Mouse (Mus musculus) midbrain, embryonic 14.5 days (tissue): ENCODE data around the gene Gm9780. TPM values are rescaled to one million over a fixed set of nuclear protein-coding genes. Genes with fewer than 3 reads are reported as not detected.
"Not testable (repeated sequence)": the region's sequence is repeated elsewhere in the genome, so short reads cannot be mapped to it uniquely, and the experiment has no call there.

Source experiments
- ATAC-seq: fragments of 200-750 bp; cut with Nextera tagmentation; 2 replicates; pipeline ENCODE4 v1.8.0; 2017; ENCODE audit warnings: moderate number of reproducible peaks, moderate library complexity; ENCODE audit not compliant: low FRiP score, low TSS enrichment
- DNase-seq: peaks from one replicate; pipeline ENCODE4 v3.0.0-alpha.2; 2015
- H3K27ac ChIP-seq: fragments of 300-500 bp; sonication (generic); replicated peaks from 2 replicates; pipeline ENCODE4 v1.5.1; 2014; ENCODE audit warnings: mild to moderate bottlenecking, low read depth, low read length, moderate library complexity
- H3K27me3 ChIP-seq: fragments of 300-500 bp; sonication (generic); 2 replicates; pipeline ENCODE4 v1.6.1; 2014; ENCODE audit warnings: low read length, control low read depth, mixed read lengths; ENCODE audit not compliant: control insufficient read depth, insufficient read depth
- H3K36me3 ChIP-seq: fragments of 300-500 bp; sonication (generic); 2 replicates; pipeline ENCODE4 v1.6.1; 2014; ENCODE audit warnings: low read length, control low read depth; ENCODE audit not compliant: control insufficient read depth, insufficient read depth
- H3K4me1 ChIP-seq: fragments of 300-500 bp; sonication (generic); 2 replicates; pipeline ENCODE4 v1.6.1; 2014; ENCODE audit warnings: mild to moderate bottlenecking, antibody characterized with exemption, low read length, control low read depth; ENCODE audit not compliant: control insufficient read depth, insufficient read depth
- H3K4me2 ChIP-seq: fragments of 300-500 bp; sonication (generic); 2 replicates; pipeline ENCODE4 v1.6.1; 2014; ENCODE audit warnings: mild to moderate bottlenecking, low read length, moderate library complexity
- H3K4me3 ChIP-seq: fragments of 300-500 bp; sonication (generic); replicated peaks from 2 replicates; pipeline ENCODE4 v1.5.1; 2014; ENCODE audit warnings: low read depth, low read length
- H3K9ac ChIP-seq: fragments of 300-500 bp; sonication (generic); replicated peaks from 2 replicates; pipeline ENCODE4 v1.6.1; 2014; ENCODE audit warnings: mild to moderate bottlenecking, low read length, moderate library complexity
- H3K9me3 ChIP-seq: fragments of 300-500 bp; sonication (generic); 2 replicates; pipeline ENCODE4 v1.6.1; 2016; ENCODE audit warnings: low read length, control low read depth, mixed read lengths; ENCODE audit not compliant: control insufficient read depth
- WGBS: fragments of 180-500 bp; shearing (Covaris S2); extraction: QIAGEN DNeasy Blood & Tissue Kit; methylation state at CpG from one replicate; pipeline ENCODE4 v1.1.7; 2014; 5-methylcytosine and 5-hydroxymethylcytosine counted together
- polyA plus RNA-seq: library from polyadenylated mRNA; unstranded; fragments of >200 nt; fragmentation: Nextera tagmentation; extraction: Ambion mirVana; gene quantifications from 2 replicates; pipeline ENCODE4 v1.2.1, GENCODE M21; 2014

Gene Gm9780
- 1.8 and 3.9 TPM in 2 replicates for polyA plus RNA-seq

- not testable (repeated sequence) for H3K27me3 ChIP-seq
These were observed at the start of gene Gm9780 for GRCm38 (mm10) chr14:26042611-26043010. Gene Gm9780 (minus strand): TSS chr14:26042711.

GRCm38 (mm10) chr14:26081997-26082396 lies 39.5 kb upstream of the Gm9780 start, which contains the start of gene Cphx3:
Gene Cphx3 (plus strand): TSS chr14:26082297.
- H3K4me3 ChIP-seq, H3K36me3 ChIP-seq, H3K4me1 ChIP-seq, ATAC-seq, DNase-seq, H3K27ac ChIP-seq, H3K27me3 ChIP-seq, H3K4me2 ChIP-seq, H3K9ac ChIP-seq, H3K9me3 ChIP-seq: not testable (repeated sequence)
- WGBS: no CpG with 5 or more reads among the region's 1 CpGs

More at GRCm38 (mm10) chr14:26042611-26043010, at the start of gene Gm9780:
- not testable (repeated sequence) for H3K9me3 ChIP-seq, H3K4me3 ChIP-seq, H3K36me3 ChIP-seq, H3K4me1 ChIP-seq, H3K9ac ChIP-seq, DNase-seq, ATAC-seq, H3K4me2 ChIP-seq, H3K27ac ChIP-seq
- WGBS: no CpG with 5 or more reads among the region's 26 CpGs

- not testable (repeated sequence) for H3K9ac ChIP-seq, H3K4me2 ChIP-seq, H3K27ac ChIP-seq, DNase-seq, H3K27me3 ChIP-seq, H3K36me3 ChIP-seq, H3K4me3 ChIP-seq, ATAC-seq, H3K4me1 ChIP-seq, H3K9me3 ChIP-seq
- no CpG with 5 or more reads among the region's 6 CpGs for WGBS
These were observed 38.7 kb upstream of the Gm9780 start, which contains the start of gene Cphx2 for GRCm38 (mm10) chr14:26081216-26081615. Gene Cphx2 (plus strand): TSS chr14:26081516.

GRCm38 (mm10) chr14:26076620-26077390 lies 34.3 kb upstream of the Gm9780 start:
- no CpG with 5 or more reads among the region's 5 CpGs for WGBS
- not testable (repeated sequence) for H3K4me3 ChIP-seq, H3K9me3 ChIP-seq, DNase-seq, H3K4me2 ChIP-seq, H3K4me1 ChIP-seq, H3K9ac ChIP-seq, H3K36me3 ChIP-seq, ATAC-seq, H3K27ac ChIP-seq, H3K27me3 ChIP-seq

GRCm38 (mm10) chr14:26067325-26067633 lies 24.8 kb upstream of the Gm9780 start, which contains the start of gene Tmem254c:
Gene Tmem254c (minus strand): TSS chr14:26067355.
- not testable (repeated sequence) for H3K27ac ChIP-seq, H3K9me3 ChIP-seq, DNase-seq, H3K4me3 ChIP-seq, H3K27me3 ChIP-seq, H3K4me2 ChIP-seq, H3K9ac ChIP-seq, H3K36me3 ChIP-seq, H3K4me1 ChIP-seq
- ATAC-seq: peak; percentile 76; the same call in 1 of the 2 replicates
- WGBS: no CpG with 5 or more reads among the region's 10 CpGs

GRCm38 (mm10) chr14:26066574-26067324 lies 24.2 kb upstream of the Gm9780 start:
- not testable (repeated sequence) for H3K9me3 ChIP-seq, H3K9ac ChIP-seq, H3K4me1 ChIP-seq, H3K27me3 ChIP-seq, DNase-seq, H3K4me2 ChIP-seq, H3K27ac ChIP-seq, H3K4me3 ChIP-seq, H3K36me3 ChIP-seq
- no CpG with 5 or more reads among the region's 44 CpGs for WGBS
- peak; percentile 86; the same call in 1 of the 2 replicates for ATAC-seq

- H3K4me2 ChIP-seq, H3K27ac ChIP-seq, H3K9ac ChIP-seq, H3K9me3 ChIP-seq, H3K4me3 ChIP-seq, H3K4me1 ChIP-seq, H3K36me3 ChIP-seq, DNase-seq, H3K27me3 ChIP-seq, ATAC-seq: not testable (repeated sequence)
- WGBS: no CpG with 5 or more reads among the region's 6 CpGs
These were observed 16.9 kb upstream of the Gm9780 start for GRCm38 (mm10) chr14:26059362-26059761.

- not testable (repeated sequence) for DNase-seq, ATAC-seq, H3K27me3 ChIP-seq, H3K27ac ChIP-seq, H3K9me3 ChIP-seq, H3K4me1 ChIP-seq, H3K9ac ChIP-seq, H3K36me3 ChIP-seq, H3K4me3 ChIP-seq, H3K4me2 ChIP-seq
- WGBS: no CpG with 5 or more reads among the region's 3 CpGs
These were observed 15.7 kb upstream of the Gm9780 start for GRCm38 (mm10) chr14:26058184-26058583.
